Mouse (Mus musculus): ENCODE measurements around the gene Bahd1.

Gene Bahd1

GRCm38 (mm10) chr2:118941341-118941740 is 41.2 kb downstream of the Bahd1 start:
- DNase-seq (ENCODE audit: low spot score in 2 of 2): no peak

- DNase-seq (ENCODE audit: low spot score in 2 of 2): no peak
These were observed 43.1 kb downstream of the Bahd1 start for GRCm38 (mm10) chr2:118943232-118943631.

- no peak for DNase-seq (ENCODE audit: low spot score in 2 of 2)
These were observed 48.6 kb downstream of the Bahd1 start for GRCm38 (mm10) chr2:118948818-118949217.

GRCm38 (mm10) chr2:118949699-118950098 is 49.5 kb downstream of the Bahd1 start:
- no peak for DNase-seq (ENCODE audit: low spot score in 2 of 2)

- DNase-seq (ENCODE audit: low spot score in 2 of 2): no peak
These were observed 56.3 kb downstream of the Bahd1 start for GRCm38 (mm10) chr2:118956497-118956896.

GRCm38 (mm10) chr2:118959644-118960043 is 59.5 kb downstream of the Bahd1 start:
- no peak for DNase-seq (ENCODE audit: low spot score in 2 of 2)

GRCm38 (mm10) chr2:118960413-118960812 is 60.2 kb downstream of the Bahd1 start:
- no peak for DNase-seq (ENCODE audit: low spot score in 2 of 2)

- no peak for DNase-seq (ENCODE audit: low spot score in 2 of 2)
These were observed 61.4 kb downstream of the Bahd1 start for GRCm38 (mm10) chr2:118961546-118961945.

- no peak for DNase-seq (ENCODE audit: low spot score in 2 of 2)
These were observed 63.0 kb downstream of the Bahd1 start for GRCm38 (mm10) chr2:118963007-118963675.

- no peak for DNase-seq (ENCODE audit: low spot score in 2 of 2)
These were observed 63.5 kb downstream of the Bahd1 start for GRCm38 (mm10) chr2:118963676-118964012.

GRCm38 (mm10) chr2:118969585-118970147 is 69.5 kb downstream of the Bahd1 start:
- DNase-seq (ENCODE audit: low spot score in 2 of 2): no peak

- no peak for DNase-seq (ENCODE audit: low spot score in 2 of 2)
These were observed 71.9 kb downstream of the Bahd1 start for GRCm38 (mm10) chr2:118972048-118972447.

- peak; percentile 86 to 88 for DNase-seq (ENCODE audit: low spot score in 2 of 2)
These were observed 72.7 kb downstream of the Bahd1 start for GRCm38 (mm10) chr2:118972687-118973376.
